Mouse (Mus musculus) midbrain, embryonic 11.5 days (tissue): ENCODE data around the gene Hoxb4. TPM values are rescaled to one million over a fixed set of nuclear protein-coding genes. Genes with fewer than 3 reads are reported as not detected.
A peak's percentile ranks its signal among the peaks of the same experiment; 100 is the strongest.

Experiments
- ATAC-seq: fragments of 200-750 bp; cut with Nextera tagmentation; 2 replicates; pipeline ENCODE4 v1.8.0; 2017; ENCODE audit warnings: moderate TSS enrichment, moderate library complexity; ENCODE audit not compliant: low FRiP score
- DNase-seq: peaks from one replicate; pipeline ENCODE4 v3.0.0; 2015; ENCODE audit warnings: low spot score; ENCODE audit errors: missing footprints
- H3K27ac ChIP-seq: fragments of 300-500 bp; sonication (generic); 2 replicates; pipeline ENCODE4 v1.5.1; 2014; ENCODE audit warnings: low read depth, low read length
- H3K27me3 ChIP-seq: fragments of 300-500 bp; sonication (generic); 2 replicates; pipeline ENCODE4 v1.6.1; 2014; ENCODE audit warnings: mild to moderate bottlenecking, low read length, moderate library complexity, mixed read lengths; ENCODE audit not compliant: control insufficient read depth, insufficient read depth
- H3K36me3 ChIP-seq: fragments of 300-500 bp; sonication (generic); 2 replicates; pipeline ENCODE4 v1.6.1; 2014; ENCODE audit warnings: mild to moderate bottlenecking, low read length, moderate library complexity, mixed read lengths; ENCODE audit not compliant: control insufficient read depth, insufficient read depth
- H3K4me1 ChIP-seq: fragments of 300-500 bp; sonication (generic); 2 replicates; pipeline ENCODE4 v1.6.1; 2014; ENCODE audit warnings: low read length; ENCODE audit not compliant: control insufficient read depth, insufficient read depth
- H3K4me2 ChIP-seq: fragments of 300-500 bp; sonication (generic); 2 replicates; pipeline ENCODE4 v1.6.1; 2014; ENCODE audit warnings: mild to moderate bottlenecking, moderate library complexity
- H3K4me3 ChIP-seq: fragments of 300-500 bp; sonication (generic); 2 replicates; pipeline ENCODE4 v1.5.1; 2014; ENCODE audit warnings: low read depth, low read length
- H3K9ac ChIP-seq: fragments of 300-500 bp; sonication (generic); 2 replicates; pipeline ENCODE4 v1.6.1; 2014; ENCODE audit warnings: low read length
- H3K9me3 ChIP-seq: fragments of 300-500 bp; sonication (generic); 2 replicates; pipeline ENCODE4 v1.6.1; 2016; ENCODE audit warnings: low read length; ENCODE audit not compliant: control insufficient read depth
- WGBS: fragments of 180-500 bp; shearing (Covaris S2); extraction: QIAGEN DNeasy Blood & Tissue Kit; methylation state at CpG from one replicate; pipeline ENCODE4 v1.1.7; 2014; 5-methylcytosine and 5-hydroxymethylcytosine counted together
- polyA plus RNA-seq: library from polyadenylated mRNA; unstranded; fragments of >200 nt; fragmentation: Nextera tagmentation; extraction: Ambion mirVana; gene quantifications from 2 replicates; pipeline ENCODE4 v1.2.1, GENCODE M21; 2014

The Hoxb4 gene
- polyA plus RNA-seq, 1 experiment from 2014 or later: not detected

DNA sequence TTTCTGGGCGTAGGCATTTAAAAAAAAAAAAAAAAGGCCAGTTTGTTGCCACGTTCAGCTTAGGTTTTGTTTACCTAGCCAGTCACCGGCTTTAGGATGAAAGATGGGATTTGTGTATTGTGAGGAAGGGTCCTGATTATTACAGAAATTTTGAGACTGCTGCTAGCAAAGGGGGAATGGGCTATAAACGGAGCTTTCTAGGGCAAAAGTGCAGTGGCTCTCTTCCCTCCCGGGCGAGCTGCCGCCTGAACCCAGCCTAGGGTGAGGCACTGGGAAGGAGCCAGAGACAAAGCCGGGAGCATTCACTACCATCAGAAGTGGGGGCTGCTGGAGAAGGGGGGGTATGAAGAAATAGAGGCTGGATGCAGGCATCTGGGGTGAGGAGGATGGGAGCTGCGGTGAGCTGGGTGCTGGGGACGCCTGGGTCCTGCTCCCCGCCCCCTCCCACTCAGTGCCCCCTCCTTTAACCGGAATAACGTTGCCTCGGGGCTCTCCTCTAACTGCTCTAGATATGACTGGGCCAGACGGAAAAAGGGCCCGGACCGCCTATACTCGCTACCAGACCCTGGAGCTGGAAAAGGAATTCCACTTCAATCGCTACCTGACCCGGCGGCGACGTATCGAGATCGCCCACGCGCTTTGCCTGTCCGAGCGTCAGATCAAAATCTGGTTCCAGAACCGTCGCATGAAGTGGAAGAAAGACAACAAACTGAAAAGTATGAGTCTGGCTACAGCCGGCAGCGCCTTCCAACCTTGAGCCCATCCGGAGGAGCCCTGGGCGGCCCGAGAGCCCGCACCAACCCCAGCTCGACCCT, 13.5 kb upstream of the Hoxb4 start:
- Histone ChIP-seq H3K4me2 (no peak overlapping the region), H3K36me3 (no peaks in the 10 kb centered on the region), H3K9ac (no peak overlapping the region), H3K4me3 (no peak overlapping the region), H3K27me3 (peaks cover 100% of the 10 kb centered on the region), H3K4me1 (no peaks in the 10 kb centered on the region), H3K9me3 (no peaks in the 10 kb centered on the region), H3K27ac (no peak overlapping the region)
- under 1% methylated on average over 38 of the region's 38 CpGs for WGBS
- ATAC-seq (no peak), DNase-seq (peak; percentile 95)

DNA sequence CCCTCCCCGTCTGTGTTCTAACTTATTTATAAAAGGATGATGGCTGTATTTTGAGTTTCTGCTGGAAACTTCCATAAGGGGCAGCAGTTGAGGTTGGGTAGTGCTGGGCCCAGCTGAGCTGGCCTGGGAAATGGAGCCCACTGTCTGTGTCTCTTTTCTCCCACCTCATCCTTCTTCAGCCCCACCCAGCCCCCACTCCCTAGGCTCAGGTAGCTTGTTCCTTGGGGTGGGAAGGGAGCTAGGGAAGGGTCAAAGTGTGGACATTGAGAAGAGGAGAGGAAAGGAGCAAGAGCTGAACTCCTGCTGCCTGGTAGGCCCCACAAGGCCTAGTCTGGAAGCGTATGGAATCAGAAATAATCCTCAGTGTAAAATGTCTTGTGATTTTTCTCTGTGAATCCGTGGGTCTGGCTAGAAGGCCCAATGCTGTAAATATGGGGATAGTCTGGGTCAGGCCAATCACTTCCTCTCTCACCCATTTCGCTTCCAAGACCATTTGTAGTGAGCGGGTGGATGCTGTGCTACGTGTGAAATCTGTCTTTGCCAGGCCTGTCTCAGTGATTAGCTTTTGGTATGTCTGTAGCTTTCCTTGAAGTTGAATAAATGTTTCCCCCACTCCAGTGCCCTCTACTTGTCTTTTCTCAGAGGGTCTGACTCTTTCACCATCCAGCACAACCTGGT, 12.4 kb upstream of the Hoxb4 start:
- H3K27ac ChIP-seq: no peak overlapping the region
- H3K4me2 ChIP-seq: no peak overlapping the region

DNA sequence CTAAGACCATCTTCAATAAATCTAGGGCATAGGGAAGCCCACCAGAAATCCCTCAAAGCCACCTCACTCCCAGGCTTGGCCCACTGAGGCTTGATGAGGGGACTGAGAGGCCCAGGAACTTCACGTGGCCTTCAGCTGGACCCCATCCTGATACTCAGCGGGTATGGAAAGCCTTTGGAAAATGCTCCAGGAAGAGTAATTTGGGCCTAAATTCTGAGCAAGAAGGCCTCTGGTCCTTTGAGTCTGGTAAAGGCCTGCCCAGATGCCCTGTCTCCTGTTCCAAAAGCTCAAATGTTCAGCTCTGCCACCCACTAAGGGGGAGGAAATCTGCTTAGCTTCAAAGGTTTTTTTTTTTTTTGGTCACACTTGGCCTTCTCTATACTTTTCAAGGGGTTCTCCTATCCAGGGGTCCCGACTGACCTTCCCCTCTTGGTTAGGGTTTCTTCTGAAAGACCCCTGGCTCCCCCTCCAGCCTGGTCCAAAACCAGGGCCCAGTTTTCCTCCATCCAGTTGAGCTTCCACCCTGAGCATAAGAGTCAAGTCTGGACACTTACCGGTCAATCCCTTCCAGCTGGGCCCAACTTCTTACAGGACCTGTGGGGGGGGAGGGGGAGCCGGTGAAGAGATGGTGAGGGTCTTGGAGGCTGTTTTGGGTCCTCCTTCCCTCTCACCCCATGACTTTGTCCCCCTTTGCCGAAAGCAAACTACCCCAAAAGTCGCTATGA, 11.7 kb upstream of the Hoxb4 start:
- Histone ChIP-seq H3K27ac (no peak overlapping the region), H3K4me3 (no peak overlapping the region), H3K9me3 (no peaks in the 10 kb centered on the region), H3K36me3 (no peaks in the 10 kb centered on the region), H3K27me3 (peaks cover 100% of the 10 kb centered on the region), H3K9ac (no peak overlapping the region), H3K4me2 (no peak overlapping the region), H3K4me1 (no peaks in the 10 kb centered on the region)
- no peak for ATAC-seq
- 5% methylated on average over 7 of the region's 7 CpGs for WGBS
- DNase-seq: peak; percentile 94

More for the DNA sequence above, 12.4 kb upstream of the Hoxb4 start:
- H3K27me3 ChIP-seq: peaks cover 100% of the 10 kb centered on the region
- 11% methylated on average over 6 of the region's 6 CpGs for WGBS
- H3K4me3 ChIP-seq: no peak overlapping the region
- no peaks in the 10 kb centered on the region for H3K9me3 ChIP-seq
- H3K9ac ChIP-seq: no peak overlapping the region
- peak; percentile 92 for DNase-seq
- H3K36me3 ChIP-seq: no peaks in the 10 kb centered on the region
- no peaks in the 10 kb centered on the region for H3K4me1 ChIP-seq
- ATAC-seq: no peak

DNA sequence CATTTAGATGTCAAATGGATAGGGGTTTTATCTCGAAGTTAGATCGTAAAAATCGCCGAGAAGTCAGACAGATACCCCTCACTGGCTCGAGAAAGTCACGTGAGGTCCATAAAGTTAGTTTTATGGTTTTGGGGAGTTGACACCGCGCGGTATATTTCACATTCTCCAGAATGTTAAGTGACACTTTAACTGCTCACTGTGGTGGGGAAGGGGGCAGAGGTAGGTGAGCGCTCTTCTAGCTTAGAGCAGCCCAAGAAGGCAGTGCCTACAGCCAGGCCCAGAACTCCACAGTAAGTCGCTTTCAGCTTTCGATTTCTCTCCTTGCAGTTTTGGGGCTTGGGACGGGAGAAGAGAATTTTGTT, 11.2 kb upstream of the Hoxb4 start:
- no peak overlapping the region for H3K4me2 ChIP-seq
- DNase-seq (no peak), ATAC-seq (no peak)
- H3K36me3 ChIP-seq: no peaks in the 10 kb centered on the region
- peaks cover 100% of the 10 kb centered on the region for H3K27me3 ChIP-seq
- no peak overlapping the region for H3K27ac ChIP-seq
- no peaks in the 10 kb centered on the region for H3K9me3 ChIP-seq
- H3K4me1 ChIP-seq: 0 out of 2 replicates have a peak, but pooled peaks cover 2% of the 10 kb centered on the region
- no peak overlapping the region for H3K9ac ChIP-seq
- no peak overlapping the region for H3K4me3 ChIP-seq
- WGBS: 2% methylated on average over 13 of the region's 13 CpGs

DNA sequence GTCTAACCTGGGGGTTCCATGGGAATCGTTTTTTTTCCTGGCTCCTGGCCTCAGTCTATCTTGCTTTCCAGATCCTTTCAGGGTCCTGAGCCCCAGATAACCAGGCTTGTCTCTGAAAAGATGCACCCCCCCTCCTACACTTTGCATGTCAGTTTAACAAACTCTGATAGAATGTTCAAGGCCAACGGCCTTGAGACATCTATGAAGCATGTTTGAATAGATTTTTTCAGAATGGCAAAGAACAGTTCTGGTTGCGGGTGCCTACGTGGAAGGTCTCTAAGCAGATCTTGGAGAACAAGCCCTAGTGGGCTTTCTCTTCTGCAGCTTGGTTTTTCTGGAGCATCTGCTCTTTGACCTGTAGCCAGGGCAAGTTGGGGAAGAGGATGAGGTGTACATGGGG, 9.3 kb upstream of the Hoxb4 start:
- no peaks in the 10 kb centered on the region for H3K9me3 ChIP-seq
- no peak overlapping the region for H3K27ac ChIP-seq
- H3K4me1 ChIP-seq: 0 out of 2 replicates have a peak, but pooled peaks cover 2% of the 10 kb centered on the region
- DNase-seq (no peak), ATAC-seq (no peak)
- H3K9ac ChIP-seq: no peak overlapping the region
- H3K36me3 ChIP-seq: no peaks in the 10 kb centered on the region
- H3K4me2 ChIP-seq: no peak overlapping the region
- no peak overlapping the region for H3K4me3 ChIP-seq
- 13% methylated on average over 4 of the region's 4 CpGs for WGBS
- H3K27me3 ChIP-seq: peaks cover 100% of the 10 kb centered on the region

DNA sequence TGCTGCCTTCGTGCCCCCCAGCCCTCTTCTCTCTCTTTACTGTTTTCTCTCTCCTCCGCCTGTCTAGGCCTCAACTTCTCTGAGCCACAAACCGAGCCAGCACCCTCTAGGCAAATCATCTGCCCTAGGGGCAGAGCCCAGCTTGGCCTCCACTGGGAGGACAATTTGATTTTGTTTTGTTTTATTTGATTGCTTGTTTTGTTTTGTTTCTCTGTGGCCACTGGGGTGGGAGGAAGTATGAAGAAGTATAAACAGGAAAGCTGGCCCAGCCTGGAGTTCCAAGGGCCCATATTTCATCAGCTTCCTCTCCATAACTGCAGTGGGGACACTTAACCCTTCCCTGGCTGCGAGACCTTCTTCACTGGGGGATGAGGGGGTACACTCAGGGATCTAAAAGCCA, 8.8 kb upstream of the Hoxb4 start:
- 7% methylated on average over 4 of the region's 4 CpGs for WGBS
- Histone ChIP-seq H3K9me3 (no peaks in the 10 kb centered on the region), H3K27ac (no peak overlapping the region), H3K4me2 (no peak overlapping the region), H3K9ac (no peak overlapping the region), H3K36me3 (no peaks in the 10 kb centered on the region), H3K4me3 (no peak overlapping the region), H3K27me3 (peaks cover 100% of the 10 kb centered on the region), H3K4me1 (0 out of 2 replicates have a peak, but pooled peaks cover 2% of the 10 kb centered on the region)
- no peak for DNase-seq
- ATAC-seq: no peak

DNA sequence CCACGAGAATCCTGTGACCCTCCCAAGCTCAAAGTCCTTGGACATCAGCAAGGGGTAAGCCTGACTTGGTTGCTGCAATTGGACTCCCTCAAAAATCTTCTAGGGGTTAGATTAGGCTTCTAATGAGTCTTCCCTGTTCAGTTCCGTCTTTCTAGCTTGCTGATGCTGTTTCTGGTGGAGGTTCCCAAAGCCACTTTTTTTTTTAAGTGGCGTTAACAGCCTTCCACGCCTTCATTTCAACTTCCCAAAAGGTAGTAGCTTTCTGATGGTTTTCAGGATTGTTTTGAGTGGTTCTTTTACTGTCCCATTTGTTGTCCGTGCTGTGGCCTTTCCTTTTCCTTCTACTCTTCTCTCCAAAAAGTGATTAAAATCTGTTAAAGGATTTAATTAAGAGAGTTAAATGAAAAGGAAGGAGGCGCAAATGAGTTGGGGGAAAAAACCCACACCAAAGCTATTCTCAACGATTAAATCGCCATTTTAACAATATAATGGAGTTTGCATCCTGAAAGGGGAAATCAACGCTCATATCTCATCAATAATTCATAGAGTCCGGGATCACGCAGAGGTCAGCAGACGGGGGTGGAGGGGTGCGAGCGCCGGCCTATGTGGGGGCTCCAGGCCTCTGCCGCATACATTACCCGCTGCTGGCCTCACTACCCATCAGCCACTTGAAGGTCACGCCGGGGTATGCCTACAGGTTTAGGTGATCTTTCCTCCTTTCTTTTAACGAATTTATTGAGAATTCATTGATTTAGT, 7.7 kb upstream of the Hoxb4 start:
- H3K4me3 ChIP-seq: no peak overlapping the region
- ATAC-seq (no peak), DNase-seq (peak; percentile 93)
- H3K9me3 ChIP-seq: no peaks in the 10 kb centered on the region
- H3K27ac ChIP-seq: no peak overlapping the region
- no peak overlapping the region for H3K9ac ChIP-seq
- peaks cover 100% of the 10 kb centered on the region for H3K27me3 ChIP-seq
- H3K36me3 ChIP-seq: no peaks in the 10 kb centered on the region
- 3% methylated on average over 20 of the region's 20 CpGs for WGBS
- 0 out of 2 replicates have a peak, but pooled peaks cover 2% of the 10 kb centered on the region for H3K4me1 ChIP-seq
- H3K4me2 ChIP-seq: no peak overlapping the region

DNA sequence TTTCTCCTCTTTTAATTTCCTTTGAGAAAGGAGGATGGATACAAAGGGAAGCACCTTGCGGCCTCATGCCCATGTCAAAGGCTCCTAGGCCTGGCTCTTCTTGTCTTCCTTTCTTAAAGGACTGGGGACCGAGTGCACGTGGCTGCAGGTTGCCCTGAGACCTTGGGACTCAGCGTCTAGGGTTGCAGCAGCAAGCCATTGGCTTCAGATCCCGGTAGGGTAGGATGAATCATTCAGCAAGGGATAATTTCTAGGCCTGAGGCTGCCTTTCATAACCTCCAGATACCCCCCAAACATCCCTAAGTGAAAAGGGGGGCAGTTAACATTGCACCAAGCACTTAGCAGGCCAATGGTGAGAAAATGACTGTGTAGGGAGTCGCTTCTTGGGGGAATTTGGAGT, 7.0 kb upstream of the Hoxb4 start:
- H3K27me3 ChIP-seq: peaks cover 100% of the 10 kb centered on the region
- 0 out of 2 replicates have a peak, but pooled peaks cover 2% of the 10 kb centered on the region for H3K4me1 ChIP-seq
- no peak overlapping the region for H3K9ac ChIP-seq
- H3K27ac ChIP-seq: no peak overlapping the region
- DNase-seq (peak; percentile 95), ATAC-seq (no peak)
- H3K4me2 ChIP-seq: no peak overlapping the region
- no peaks in the 10 kb centered on the region for H3K9me3 ChIP-seq
- no peaks in the 10 kb centered on the region for H3K36me3 ChIP-seq
- H3K4me3 ChIP-seq: no peak overlapping the region
- 7% methylated on average over 6 of the region's 6 CpGs for WGBS
